Mouse (Mus musculus) brain, embryonic 14.5 days (tissue): ENCODE results near the gene Xpnpep3.

Experiments
- CTCF ChIP-seq: fragments of 200-500 bp; IDR thresholded peaks from 2 replicates; pipeline ENCODE4 v1.5.1; 2012; ENCODE audit warnings: inconsistent platforms, mild to moderate bottlenecking, moderate library complexity, borderline replicate concordance; ENCODE audit not compliant: insufficient read depth, insufficient read length; ENCODE audit errors: extremely low read depth
- POLR2A ChIP-seq: fragments of 200-500 bp; IDR thresholded peaks from 2 replicates; pipeline ENCODE4 v1.6.1; 2012; ENCODE audit warnings: mild to moderate bottlenecking, inconsistent platforms, borderline replicate concordance; ENCODE audit not compliant: poor library complexity, insufficient read depth, insufficient read length, severe bottlenecking; ENCODE audit errors: extremely low read depth

DNA sequence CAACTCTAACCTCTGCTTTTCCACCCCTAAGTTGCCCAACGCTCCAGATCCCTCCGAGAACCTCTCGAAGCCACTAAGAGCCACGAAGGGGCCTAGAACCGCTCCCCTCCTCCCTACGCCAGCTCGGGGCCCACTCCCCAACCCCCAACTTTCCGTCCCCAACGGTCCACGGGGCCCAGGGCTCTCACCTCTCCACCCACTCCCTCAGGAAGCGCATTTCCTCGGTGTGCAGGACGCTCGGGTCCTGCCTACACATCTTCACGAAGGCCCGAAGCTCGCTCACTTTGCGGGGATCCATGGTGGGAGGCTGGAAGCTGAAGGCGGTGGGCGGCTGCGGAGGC, 671 bp upstream of the Xpnpep3 start:
- no peak for TF ChIP-seq CTCF
- no peak for TF ChIP-seq POLR2A
